Mouse (Mus musculus) left cerebral cortex, postnatal 36 days (tissue): Measurements from ENCODE around the gene Srpr. TPM values are rescaled to one million over a fixed set of nuclear protein-coding genes. Genes with fewer than 3 reads are reported as not detected.

Experiments used
- DNase-seq, 2 experiments: peaks; one replicate each; pipeline ENCODE4 v3.0.0; 2021 to 2022; ENCODE audit warnings: low spot score in 2 of 2, mixed read lengths in 1 of 2
- intact Hi-C: fragments of 180-260 bp; cut with DNase I; formaldehyde crosslinking; loops from one replicate; pipeline ENCODE4 v1.15.1; 2025
- total RNA-seq, 2 experiments: library from RNA; stranded (reverse); gene quantifications; 2 replicates each; pipeline ENCODE4 v1.2.3; 2021

The Srpr gene
- total RNA-seq, 2 experiments from 2014 or later: 61.3 to 65.0 TPM

GRCm38 (mm10) chr9:35238915-35239571, 39.1 kb downstream of the Srpr start:
- intact Hi-C loops: no loop called here
- DNase-seq: no peak

- no peak for DNase-seq
- intact Hi-C loops: no loop called here
Measured at GRCm38 (mm10) chr9:35239734-35240133, 39.8 kb downstream of the Srpr start.

- no peak for DNase-seq
- intact Hi-C loops: no loop called here
Measured at GRCm38 (mm10) chr9:35247405-35247804, 47.4 kb downstream of the Srpr start.

GRCm38 (mm10) chr9:35249476-35249875, 49.5 kb downstream of the Srpr start:
- DNase-seq: no peak
- intact Hi-C loops: no loop called here

- intact Hi-C loops: no loop called here
- DNase-seq: no peak
Measured at GRCm38 (mm10) chr9:35257365-35257764, 57.4 kb downstream of the Srpr start.

- no peak for DNase-seq
- intact Hi-C loops: no loop called here
Measured at GRCm38 (mm10) chr9:35262418-35262817, 62.4 kb downstream of the Srpr start.

- intact Hi-C loops: no loop called here
Measured at GRCm38 (mm10) chr9:35263431-35263830, 63.5 kb downstream of the Srpr start.

GRCm38 (mm10) chr9:35264509-35264908, 64.5 kb downstream of the Srpr start:
- intact Hi-C loops: no loop called here
- no peak for DNase-seq

More at GRCm38 (mm10) chr9:35263431-35263830, 63.5 kb downstream of the Srpr start:
- DNase-seq: no peak

GRCm38 (mm10) chr9:35267146-35267975, 67.4 kb downstream of the Srpr start, which contains the start of the genes Fam118b and Rpusd4:
Gene Fam118b (minus strand): TSS chr9:35267805.
Gene Rpusd4 (plus strand): TSS chr9:35267865.
- intact Hi-C loops: loop anchor here (2.0 to 5.0 kb wide), 2 partner anchors 57 to 155 kb away; partner anchors contain the start of genes Cdon and Foxred1
- DNase-seq: peak; percentile 93 to 96

- intact Hi-C loops: loop anchor here (2.0 to 5.0 kb wide), 2 partner anchors 57 to 154 kb away; partner anchors contain the start of genes Cdon and Foxred1
- no peak for DNase-seq
Measured at GRCm38 (mm10) chr9:35267976-35268715, 68.2 kb downstream of the Srpr start.

- intact Hi-C loops: no loop called here
- DNase-seq: no peak
Measured at GRCm38 (mm10) chr9:35277855-35278365, 77.9 kb downstream of the Srpr start.

- intact Hi-C loops: no loop called here
- no peak for DNase-seq
Measured at GRCm38 (mm10) chr9:35278451-35278850, 78.5 kb downstream of the Srpr start.

GRCm38 (mm10) chr9:35282006-35282850, 82.3 kb downstream of the Srpr start:
- intact Hi-C loops: loop anchor here (2.0 to 5.0 kb wide), 3 partner anchors 140 to 253 kb away; partner anchors contain the start of gene Cdon

GRCm38 (mm10) chr9:35282851-35283200, 82.9 kb downstream of the Srpr start:
- DNase-seq: no peak

More at GRCm38 (mm10) chr9:35282006-35282850, 82.3 kb downstream of the Srpr start:
- peak; percentile 21 to 35 for DNase-seq

GRCm38 (mm10) chr9:35283415-35284069, 83.6 kb downstream of the Srpr start:
- intact Hi-C loops: loop anchor here (2.0 to 5.0 kb wide), 3 partner anchors 139 to 251 kb away; partner anchors contain the start of gene Cdon
- no peak for DNase-seq

More at GRCm38 (mm10) chr9:35282851-35283200, 82.9 kb downstream of the Srpr start:
- intact Hi-C loops: loop anchor here (2.0 to 5.0 kb wide), 3 partner anchors 139 to 252 kb away; partner anchors contain the start of gene Cdon

- no peak for DNase-seq
- intact Hi-C loops: loop anchor here (5.0 kb wide), 1 partner anchor 138 kb away; the partner anchor contains the start of gene Cdon
Measured at GRCm38 (mm10) chr9:35284351-35284750, 84.4 kb downstream of the Srpr start.

GRCm38 (mm10) chr9:35286351-35286750, 86.4 kb downstream of the Srpr start:
- intact Hi-C loops: no loop called here
- DNase-seq: no peak

- DNase-seq: no peak
- intact Hi-C loops: no loop called here
Measured at GRCm38 (mm10) chr9:35289992-35290391, 90.0 kb downstream of the Srpr start.
